Mouse (Mus musculus) left cerebral cortex, postnatal 10 days (tissue): Measurements from ENCODE around the gene Cyth3. TPM values are rescaled to one million over a fixed set of nuclear protein-coding genes. Genes with fewer than 3 reads are reported as not detected.

Experiments used
- DNase-seq, 2 experiments: peaks; one replicate each; pipeline ENCODE4 v3.0.0; 2021 to 2022; ENCODE audit warnings: low spot score in 2 of 2, mixed read lengths in 1 of 2; ENCODE audit errors: extremely low spot score in 1 of 2
- intact Hi-C: fragments of 180-260 bp; cut with DNase I; formaldehyde crosslinking; loops from one replicate; pipeline ENCODE4 v1.15.1; 2025
- total RNA-seq, 2 experiments: library from RNA; stranded (reverse); gene quantifications; 2 replicates each; pipeline ENCODE4 v1.2.3; 2021

The Cyth3 gene
- total RNA-seq, 2 experiments from 2014 or later: 67.7 to 71.2 TPM

DNA sequence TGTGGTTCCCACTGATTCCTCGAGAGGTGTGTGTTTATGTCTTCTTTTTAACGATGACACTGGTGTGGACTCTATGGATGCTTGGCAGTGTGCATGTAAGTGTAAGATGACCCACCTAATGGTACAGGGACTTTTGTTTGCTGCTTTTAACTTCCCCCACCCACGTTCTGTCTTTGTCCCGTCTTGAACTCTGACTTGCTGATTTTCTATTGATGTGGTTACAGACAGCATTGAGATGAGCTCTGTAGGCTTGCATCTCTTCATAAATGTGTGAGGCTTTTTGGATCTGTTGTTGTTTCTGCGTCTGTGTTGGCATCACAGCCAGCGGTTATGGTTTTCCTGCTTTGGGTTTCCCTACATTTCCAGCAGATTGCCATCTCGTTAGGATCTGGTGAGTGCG, 8.5 kb downstream of the Cyth3 start:
- intact Hi-C loops: loop anchor here (5.0 kb wide), 1 partner anchor 62 kb away; no protein-coding TSS in a partner anchor
- no peak for DNase-seq

DNA sequence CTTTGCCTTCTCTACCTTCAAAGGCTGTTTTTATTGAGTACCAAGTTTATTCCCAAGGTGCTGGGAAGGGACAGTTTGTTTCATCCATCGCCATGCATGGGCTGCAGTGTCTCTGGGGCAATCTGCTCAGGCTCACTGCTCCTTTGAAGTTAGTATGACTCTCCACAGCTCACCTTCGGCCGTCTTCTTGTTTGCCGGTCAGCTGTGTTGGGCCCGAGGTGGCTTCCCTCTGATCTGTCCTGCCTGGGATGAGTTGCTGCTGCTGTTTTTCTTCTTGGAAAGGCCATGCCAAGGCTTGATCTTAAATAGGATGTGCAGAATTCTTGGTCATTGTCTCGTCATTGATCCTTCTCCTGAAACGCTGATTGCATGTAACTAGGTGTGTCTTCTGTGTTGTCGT, 9.3 kb downstream of the Cyth3 start:
- DNase-seq: no peak
- intact Hi-C loops: loop anchor here (5.0 kb wide), 1 partner anchor 61 kb away; no protein-coding TSS in a partner anchor

DNA sequence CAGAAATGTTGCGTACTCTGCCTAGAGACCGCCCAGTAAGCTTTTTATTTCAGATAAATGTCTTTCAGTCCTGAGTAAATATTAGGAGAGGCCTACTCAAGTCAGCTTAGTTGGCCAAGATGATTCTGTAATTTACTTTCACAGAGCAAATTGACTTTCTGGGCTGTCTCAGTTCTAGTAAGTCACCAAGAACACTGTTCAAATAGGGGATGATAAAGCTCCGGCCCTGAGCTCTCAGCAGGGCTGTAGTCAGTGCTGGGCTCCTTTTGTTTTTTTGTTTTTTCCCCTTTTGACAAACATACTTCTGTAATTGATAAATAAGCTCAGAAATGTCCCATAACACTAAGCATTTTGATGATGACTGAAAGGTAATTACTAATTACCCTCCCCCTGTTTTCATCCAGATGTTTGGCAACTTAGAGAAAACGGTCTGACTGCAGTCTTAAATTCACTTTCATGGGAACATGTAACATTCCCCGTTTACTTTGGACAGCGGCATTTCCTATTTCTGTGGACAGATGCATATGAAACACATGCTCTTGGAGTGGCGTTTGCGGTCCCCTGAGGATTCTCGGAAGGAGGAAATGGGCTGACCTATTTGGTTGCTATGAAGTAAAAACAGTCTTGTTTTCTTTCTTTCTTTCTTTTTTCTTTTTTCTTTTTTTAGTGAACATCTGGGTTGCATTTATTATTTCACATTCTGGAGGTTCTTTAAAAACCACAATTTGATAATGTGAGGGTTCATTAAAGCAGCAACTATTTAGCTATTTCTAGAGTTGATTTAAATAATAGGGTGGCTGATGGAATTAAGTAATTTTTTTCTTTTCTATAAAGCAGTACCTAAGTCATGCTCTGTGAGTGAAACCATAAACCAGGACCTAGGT, 10.7 kb downstream of the Cyth3 start:
- DNase-seq: peak in 1 of 2 experiments; percentile 71
- intact Hi-C loops: loop anchor here (5.0 kb wide), 1 partner anchor 59 kb away; no protein-coding TSS in a partner anchor

DNA sequence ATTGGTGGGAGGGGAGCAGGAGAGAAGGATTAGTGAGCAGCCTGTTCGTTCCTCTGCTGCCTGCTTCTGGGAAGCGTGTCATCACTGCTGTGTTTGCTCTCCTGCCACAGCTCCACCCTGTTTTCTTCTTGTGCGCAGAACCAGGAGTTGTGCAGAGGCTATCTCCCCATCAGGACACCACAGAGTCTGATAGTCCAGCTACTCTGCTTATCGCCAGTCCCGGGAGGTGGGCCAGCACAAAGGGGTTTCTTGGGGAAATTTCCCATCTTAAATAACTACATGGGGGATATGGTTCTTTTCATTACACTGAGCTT, 11.3 kb downstream of the Cyth3 start:
- intact Hi-C loops: loop anchor here (5.0 kb wide), 1 partner anchor 59 kb away; no protein-coding TSS in a partner anchor
- no peak for DNase-seq

DNA sequence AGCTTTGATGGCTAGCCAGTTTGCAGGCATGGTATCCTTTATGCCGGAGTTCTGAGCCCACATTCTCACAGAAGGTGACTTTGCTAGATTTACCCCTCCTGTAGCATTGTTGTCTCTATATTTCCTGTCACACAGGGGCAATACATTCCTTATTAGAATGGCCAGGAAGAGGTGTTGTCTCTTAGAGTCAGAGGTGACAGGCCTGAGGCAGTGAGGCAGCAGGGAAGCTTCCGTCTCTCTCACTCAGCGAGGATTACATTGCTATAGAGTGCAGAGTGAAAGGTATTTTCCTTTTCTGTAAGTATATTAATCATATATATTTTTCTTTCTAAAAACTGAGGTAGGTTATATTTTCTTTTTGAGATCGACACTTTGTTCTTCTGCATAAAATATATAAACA, 11.6 kb downstream of the Cyth3 start:
- no peak for DNase-seq
- intact Hi-C loops: loop anchor here (5.0 kb wide), 1 partner anchor 58 kb away; no protein-coding TSS in a partner anchor

DNA sequence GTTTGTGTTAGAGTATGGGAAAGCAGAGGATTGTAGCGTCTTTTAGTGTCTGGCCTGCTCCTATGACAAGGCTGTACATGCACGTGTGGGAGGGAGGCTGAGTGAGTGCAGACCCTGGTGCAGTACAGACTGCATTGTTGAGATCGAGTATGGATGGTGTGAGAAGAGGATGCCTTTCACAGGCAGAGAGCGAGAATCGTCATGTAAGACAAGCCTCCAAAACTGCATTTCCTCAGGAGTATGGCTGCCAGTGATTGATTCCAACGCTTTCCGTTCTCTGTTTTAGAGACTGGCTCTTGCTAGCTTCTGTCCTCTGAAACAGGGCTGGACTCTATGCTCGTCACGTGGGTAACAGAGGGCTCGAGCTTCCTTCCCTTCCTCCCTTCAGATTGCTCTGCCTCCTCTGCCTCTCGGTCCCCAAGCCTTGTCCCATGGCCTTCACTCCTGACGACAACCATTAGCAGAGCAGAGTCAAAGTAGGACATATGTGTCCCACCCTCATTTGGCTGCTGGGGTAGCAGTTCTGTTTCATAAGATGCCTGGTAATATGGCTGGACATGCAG, 12.4 kb downstream of the Cyth3 start:
- intact Hi-C loops: loop anchor here (5.0 kb wide), 1 partner anchor 58 kb away; no protein-coding TSS in a partner anchor
- no peak for DNase-seq

DNA sequence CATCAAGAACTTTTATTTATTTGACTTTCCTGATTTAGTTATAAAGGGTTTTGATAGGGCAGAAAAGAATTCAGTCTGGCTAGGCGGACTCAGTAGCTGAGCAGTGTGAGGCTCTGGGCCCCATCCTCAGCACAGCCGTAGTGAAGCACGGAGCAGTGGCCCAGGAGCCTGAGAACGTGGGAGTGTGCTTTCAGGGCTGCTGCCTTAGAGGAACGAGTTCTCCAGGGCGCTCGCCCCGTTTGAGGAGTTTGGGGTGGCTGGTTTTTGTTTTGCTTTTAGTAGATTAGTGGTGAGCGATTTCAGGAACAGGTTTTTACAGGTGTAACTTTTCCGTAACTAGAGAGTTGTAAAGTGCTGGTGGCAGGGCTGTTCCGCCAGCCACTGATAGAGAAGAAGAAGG, 13.1 kb downstream of the Cyth3 start:
- no peak for DNase-seq
- intact Hi-C loops: no loop called here

DNA sequence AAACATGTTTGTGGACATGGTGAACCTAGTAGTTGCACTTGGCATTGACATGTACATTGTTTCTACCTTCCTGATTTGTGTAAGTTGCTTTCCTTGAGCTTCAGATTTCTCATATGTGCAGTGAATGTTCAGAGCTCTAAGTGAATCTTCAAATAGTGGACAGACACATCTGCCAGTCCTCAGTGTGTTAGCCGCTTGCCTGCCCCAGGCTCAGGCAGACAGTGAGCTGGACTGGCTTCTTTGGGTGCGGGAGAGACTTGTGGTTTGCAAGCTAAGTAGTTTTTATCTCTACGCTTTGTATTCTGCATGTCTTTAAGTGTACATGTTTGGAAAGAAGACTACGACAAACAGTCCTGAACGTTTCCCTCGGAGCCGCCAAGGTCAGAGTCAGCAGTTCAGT, 13.9 kb downstream of the Cyth3 start:
- no peak for DNase-seq
- intact Hi-C loops: no loop called here

DNA sequence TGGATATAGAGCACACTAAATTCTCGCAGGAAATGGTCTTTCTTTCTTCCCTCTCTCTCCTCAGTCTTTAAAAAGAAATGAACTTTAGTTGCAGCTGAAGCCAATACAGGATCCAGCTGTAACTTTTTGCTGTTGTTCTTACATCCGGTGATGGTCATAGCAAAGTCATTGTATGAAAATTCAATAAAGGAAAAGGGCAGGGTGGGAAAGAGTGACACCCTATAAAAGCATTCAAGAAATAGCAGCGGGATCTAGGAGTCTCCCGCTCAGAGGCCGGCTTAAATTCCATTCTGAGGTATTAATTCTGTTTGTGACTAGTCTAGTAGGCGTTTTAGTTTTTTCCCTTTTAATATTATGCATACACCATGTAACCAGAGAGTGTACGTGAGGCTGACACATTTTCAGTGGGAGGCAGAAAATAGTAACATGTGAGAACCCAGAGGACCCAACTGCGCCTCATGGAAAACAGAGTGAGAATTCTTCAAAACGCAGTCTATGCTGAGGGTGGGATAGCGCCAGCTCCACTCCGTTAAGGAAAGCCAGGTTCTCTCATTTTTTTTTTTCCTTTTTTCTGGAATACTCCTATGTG, 15.7 kb downstream of the Cyth3 start:
- intact Hi-C loops: no loop called here
- no peak for DNase-seq

DNA sequence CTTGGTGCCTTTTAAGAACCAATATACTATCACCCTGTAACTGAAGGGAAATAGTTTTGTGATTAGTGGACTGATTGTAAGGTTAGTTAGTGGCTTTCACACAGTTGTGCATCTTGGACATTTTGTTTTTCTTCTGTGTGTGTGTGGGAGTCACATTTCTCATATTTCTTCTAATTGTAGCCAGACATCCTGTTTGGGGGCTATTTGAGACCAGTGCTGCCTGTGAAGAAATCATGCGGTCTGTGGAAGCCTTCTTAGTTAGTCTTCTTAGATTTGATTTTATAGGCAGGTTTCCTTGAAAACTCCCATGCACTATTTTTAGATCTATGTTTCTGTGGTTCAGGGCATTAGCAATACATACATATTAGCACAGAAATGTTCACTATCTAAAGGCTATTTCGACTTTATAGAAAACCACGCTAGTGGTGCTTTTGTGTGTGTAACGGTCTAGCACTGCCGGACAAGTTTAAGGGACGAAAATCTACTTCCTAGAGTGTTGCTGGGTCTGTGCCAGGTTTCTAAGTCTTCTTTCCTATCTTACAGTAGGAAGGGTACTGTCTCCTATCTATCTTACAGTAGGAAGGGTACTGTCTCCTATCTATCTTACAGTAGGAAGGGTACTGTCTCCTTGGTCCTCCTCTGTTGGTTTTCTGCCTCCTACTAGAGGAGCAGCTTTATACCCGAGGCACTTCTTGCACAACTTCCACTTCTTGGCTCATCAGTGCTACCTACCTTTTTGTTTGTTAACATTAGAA, 16.4 kb downstream of the Cyth3 start:
- intact Hi-C loops: no loop called here
- no peak for DNase-seq

DNA sequence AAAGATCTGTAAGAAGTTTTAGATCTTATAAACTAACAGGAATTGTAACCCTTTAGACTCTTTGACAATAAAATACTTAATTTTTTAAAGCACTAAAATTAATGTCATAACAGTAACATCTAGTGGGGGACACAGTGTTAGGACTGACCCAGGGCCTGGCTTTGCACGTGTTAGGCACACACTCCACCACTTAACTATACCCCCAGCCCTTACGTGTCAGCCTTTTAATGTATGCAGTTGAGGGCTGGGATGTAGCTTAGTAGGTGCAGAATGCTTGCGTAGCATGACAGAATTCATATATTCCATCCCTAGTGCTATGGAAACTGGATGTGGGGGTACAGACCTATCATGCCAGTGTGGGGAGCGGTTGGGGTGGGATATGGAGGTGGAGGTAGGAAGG, 17.1 kb downstream of the Cyth3 start:
- intact Hi-C loops: no loop called here
- no peak for DNase-seq

DNA sequence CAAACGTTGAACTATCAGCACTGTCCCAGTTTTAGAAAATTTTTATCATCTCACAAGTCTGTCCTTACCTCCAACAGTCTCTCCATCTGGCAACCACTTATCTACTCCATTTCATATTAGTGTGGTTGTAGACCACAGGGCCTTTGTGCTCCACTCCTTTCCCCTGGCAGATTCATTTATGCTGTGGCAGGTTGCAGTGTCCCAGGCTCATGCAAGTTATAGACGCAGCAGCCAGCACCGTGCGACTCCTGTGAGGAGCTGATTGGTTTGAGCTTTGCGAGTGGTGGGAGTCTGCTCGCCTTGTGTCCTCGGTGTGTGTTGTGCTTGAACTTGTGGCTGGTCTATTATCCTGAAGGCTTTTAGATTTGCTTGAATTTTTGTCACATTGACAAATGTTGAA, 17.6 kb downstream of the Cyth3 start:
- intact Hi-C loops: no loop called here
- DNase-seq: no peak

DNA sequence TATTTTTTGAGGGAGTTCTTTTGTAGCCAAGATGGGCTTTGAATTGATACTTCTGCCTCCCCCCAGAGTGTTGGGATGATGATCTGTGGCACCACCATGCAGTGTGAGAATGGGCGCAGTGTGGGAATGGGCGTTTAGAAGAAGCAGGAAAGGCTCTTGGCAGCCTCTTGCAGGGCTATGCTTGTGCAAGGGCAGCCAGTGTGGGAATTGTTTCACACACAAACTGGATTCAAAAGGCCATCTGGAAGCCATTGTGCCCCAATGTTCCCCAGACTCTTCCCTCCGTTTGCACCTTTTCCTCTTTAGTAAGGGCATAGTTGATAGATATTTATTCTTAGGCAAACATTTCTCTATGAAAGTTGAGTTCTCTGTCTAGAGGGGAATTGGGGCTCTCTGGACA, 19.3 kb downstream of the Cyth3 start:
- intact Hi-C loops: no loop called here
- no peak for DNase-seq

DNA sequence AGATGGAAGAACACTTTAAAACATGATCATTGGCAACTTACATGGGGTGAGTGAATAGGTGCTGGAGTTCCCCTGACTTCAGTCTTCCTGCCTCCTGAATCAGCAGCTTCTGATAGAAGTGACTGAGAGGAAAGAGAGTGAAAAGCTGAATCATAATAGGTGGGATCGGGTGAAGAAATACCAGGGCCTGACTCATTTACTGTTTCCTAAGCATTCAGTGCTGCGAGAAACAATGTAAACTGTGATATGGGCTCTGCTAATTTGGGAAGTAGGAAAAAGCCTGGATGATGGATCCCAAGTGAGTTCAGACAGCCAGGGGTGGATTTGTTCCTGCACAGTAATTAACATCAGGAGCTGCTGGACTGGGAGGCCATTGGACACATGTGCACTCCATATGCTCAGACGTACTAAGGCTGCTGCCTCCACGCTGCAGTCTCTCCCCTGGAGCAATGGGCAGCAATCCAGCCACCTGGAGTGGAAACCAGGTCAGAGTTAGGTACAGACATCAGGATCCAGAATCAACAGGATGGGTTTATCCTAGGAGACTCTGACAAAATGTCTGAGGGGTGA, 20.1 kb downstream of the Cyth3 start:
- intact Hi-C loops: no loop called here
- no peak for DNase-seq

DNA sequence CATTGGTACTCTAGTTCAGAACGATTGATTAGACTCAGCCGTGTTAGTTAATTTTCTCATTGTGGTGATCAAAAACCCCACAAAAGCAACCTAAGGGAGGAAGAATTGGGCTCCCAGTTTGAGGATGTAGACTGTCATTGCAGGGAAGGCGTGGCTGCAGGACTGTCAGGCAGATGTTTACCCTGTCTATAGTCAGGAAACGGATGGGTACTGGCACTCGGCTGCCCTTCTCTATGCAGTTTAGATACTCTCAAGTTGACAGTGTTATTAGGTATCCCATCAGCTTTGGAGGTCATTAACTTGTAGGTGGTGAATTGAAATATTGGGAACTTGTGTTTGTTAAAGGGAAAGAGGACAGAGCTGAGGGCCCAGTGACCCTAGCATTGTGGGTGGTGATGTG, 23.7 kb downstream of the Cyth3 start:
- intact Hi-C loops: no loop called here
- DNase-seq: no peak

DNA sequence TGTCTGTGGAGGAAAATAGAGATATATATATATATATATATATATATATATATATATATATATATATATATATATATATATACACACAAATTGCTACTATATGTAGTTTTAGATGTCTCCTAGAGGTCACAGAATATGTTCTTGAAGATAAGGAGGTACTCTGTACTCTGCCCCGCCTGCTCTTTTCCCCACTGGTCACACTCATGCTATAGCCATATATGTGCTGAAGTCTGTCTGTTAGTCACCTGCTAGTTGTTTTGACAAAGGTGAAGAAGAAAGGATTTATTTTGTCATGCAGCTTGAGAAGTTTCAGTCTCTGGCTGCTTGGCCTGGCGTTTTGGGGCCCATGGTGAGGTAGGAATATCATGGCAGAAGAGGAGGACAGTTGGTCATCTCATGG, 25.2 kb downstream of the Cyth3 start:
- DNase-seq: no peak
- intact Hi-C loops: no loop called here

DNA sequence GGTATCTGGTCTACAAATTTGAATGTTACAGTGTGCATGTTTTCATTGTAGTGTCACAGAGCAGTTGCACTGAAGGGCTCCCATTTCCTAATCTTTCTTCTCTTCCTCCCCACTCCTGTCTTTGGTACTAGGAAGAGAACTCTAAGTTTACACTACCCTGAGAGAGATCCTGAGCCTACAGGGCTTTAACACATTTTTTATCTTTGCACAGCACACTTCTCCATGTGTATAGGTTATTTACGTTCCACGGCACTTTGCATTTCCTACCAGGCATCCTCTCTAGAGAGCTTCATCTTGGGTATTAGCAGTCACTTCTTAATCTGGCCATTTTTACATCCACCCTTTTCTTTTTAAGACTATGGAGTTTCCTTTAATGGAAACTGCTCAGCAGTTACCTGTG, 25.8 kb downstream of the Cyth3 start:
- no peak for DNase-seq
- intact Hi-C loops: no loop called here

DNA sequence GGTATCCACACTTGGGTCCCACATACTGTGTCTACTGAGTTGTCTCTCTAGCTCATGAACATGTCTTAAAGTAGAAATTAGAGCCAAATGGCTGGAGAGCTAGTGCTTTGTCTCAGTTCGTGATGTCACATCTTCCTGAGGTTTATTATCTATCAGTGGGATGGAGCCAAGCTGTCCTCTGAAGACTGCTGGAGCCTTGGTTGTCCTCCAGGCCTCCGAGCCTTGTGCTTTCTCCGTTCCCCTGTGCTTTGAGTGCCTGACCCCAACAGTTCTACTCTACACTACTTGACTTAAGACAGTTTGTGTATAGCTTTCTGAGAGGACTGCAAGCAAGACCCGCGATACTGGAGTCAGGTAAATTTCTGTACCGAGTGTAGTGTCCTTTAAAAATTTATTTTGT, 26.9 kb downstream of the Cyth3 start:
- no peak for DNase-seq
- intact Hi-C loops: no loop called here
